ENCODE assay signal across 8 mouse cellular contexts in genomic region chr7:25394754-25395153, GRCm38 (mm10). TPM values are rescaled to one million over a fixed set of nuclear protein-coding genes. Genes with fewer than 3 reads are reported as not detected.
DNase-seq lines count a peak whose midpoint lies in the region; ATAC-seq lines count a peak whose summit lies in the region.

No protein-coding gene starts in this region.

- ATAC-seq in neural tube, embryonic 11.5 days (ENCODE audit: insufficient read depth, low FRiP score, low TSS enrichment): no peak
- no peak for ATAC-seq in limb, embryonic 13.5 days (ENCODE audit: low FRiP score, low read depth)
- no peak for ATAC-seq in stomach, embryonic 15.5 days (ENCODE audit: insufficient read depth, low FRiP score, low read depth)

- no peaks in the 10 kb centered on the region for H3K9me3 ChIP-seq in neural tube, embryonic 11.5 days (ENCODE audit: control insufficient read depth, low read length)
- no peaks in the 10 kb centered on the region for H3K9me3 ChIP-seq in limb, embryonic 13.5 days
- no peaks in the 10 kb centered on the region for H3K9me3 ChIP-seq in stomach, embryonic 15.5 days

- H3K4me3 ChIP-seq in neural tube, embryonic 11.5 days (ENCODE audit: low read depth, low read length): peak overlapping the region; percentile 62
- H3K4me3 ChIP-seq in limb, embryonic 13.5 days: peak overlapping the region; percentile 68
- peak overlapping the region; percentile 79 for H3K4me3 ChIP-seq in stomach, embryonic 15.5 days (replicated peaks)

- no peak overlapping the region for H3K27ac ChIP-seq in neural tube, embryonic 11.5 days (ENCODE audit: low read depth, low read length)
- peak overlapping the region; percentile 61 for H3K27ac ChIP-seq in limb, embryonic 13.5 days
- H3K27ac ChIP-seq in stomach, embryonic 15.5 days: no peak overlapping the region

- DNase-seq in adrenal gland, adult (ENCODE audit: inconsistent age in 2 of 2, low spot score in 1 of 2): peak; percentile 47 to 90
- DNase-seq in adrenal gland, adult 8-10 months: no peak
- DNase-seq in neural tube, embryonic 11.5 days (ENCODE audit: low spot score): no peak
- no peak for DNase-seq in neural tube, embryonic 10.5 days (ENCODE audit: extremely low spot score, low spot score)
- no peak for DNase-seq in embryo, embryonic 10 days (ENCODE audit: low spot score)
- no peak for DNase-seq in retina, postnatal 1 day

- no peaks in the 10 kb centered on the region for H3K27me3 ChIP-seq in neural tube, embryonic 11.5 days (ENCODE audit: control insufficient read depth, insufficient read depth, low read length)
- no peaks in the 10 kb centered on the region for H3K27me3 ChIP-seq in limb, embryonic 13.5 days
- H3K27me3 ChIP-seq in stomach, embryonic 15.5 days (replicated peaks): no peaks in the 10 kb centered on the region

- peak overlapping the region; percentile 82 for H3K4me2 ChIP-seq in neural tube, embryonic 11.5 days (ENCODE audit: low read depth)
- peak overlapping the region; percentile 75 for H3K4me2 ChIP-seq in limb, embryonic 13.5 days (replicated peaks)
- peak overlapping the region; percentile 80 for H3K4me2 ChIP-seq in stomach, embryonic 15.5 days

- WGBS in neural tube, embryonic 11.5 days: 20% methylated on average over 7 of the region's 7 CpGs
- 16% methylated on average over 7 of the region's 7 CpGs for WGBS in limb, embryonic 13.5 days
- 14% methylated on average over 7 of the region's 7 CpGs for WGBS in stomach, embryonic 15.5 days

- no peaks in the 10 kb centered on the region for H3K36me3 ChIP-seq in neural tube, embryonic 11.5 days (ENCODE audit: control insufficient read depth, insufficient read depth, low read length)
- H3K36me3 ChIP-seq in limb, embryonic 13.5 days: no peaks in the 10 kb centered on the region
- H3K36me3 ChIP-seq in stomach, embryonic 15.5 days: no peaks in the 10 kb centered on the region

- H3K9ac ChIP-seq in neural tube, embryonic 11.5 days (ENCODE audit: low read length): peak overlapping the region; percentile 59
- peak overlapping the region; percentile 75 for H3K9ac ChIP-seq in limb, embryonic 13.5 days
- peak overlapping the region; percentile 47 for H3K9ac ChIP-seq in stomach, embryonic 15.5 days

- H3K4me1 ChIP-seq in neural tube, embryonic 11.5 days (ENCODE audit: control insufficient read depth, insufficient read depth, low read length): peaks cover 10% of the 10 kb centered on the region
- H3K4me1 ChIP-seq in limb, embryonic 13.5 days: peaks cover 51% of the 10 kb centered on the region
- peaks cover 35% of the 10 kb centered on the region for H3K4me1 ChIP-seq in stomach, embryonic 15.5 days

RNA-seq across cellular contexts. Expression of gene Lipe, which starts 3.8 kb away (rescaled TPM):
- total RNA-seq in adrenal gland, adult 8-10 months (2022): 100 to 1,000 TPM; 157 to 290 (median 256) TPM
- polyA plus RNA-seq in neural tube, embryonic 11.5 days (2014; fragmentation: Nextera tagmentation; extraction: Ambion mirVana): 2.5 and 3.9 TPM in 2 replicates
- 11.5 and 11.8 TPM in 2 replicates for polyA plus RNA-seq in limb, embryonic 13.5 days (2015; fragmentation: Nextera tagmentation; extraction: Ambion mirVana)
- polyA plus RNA-seq in stomach, embryonic 15.5 days (2015; fragmentation: Nextera tagmentation; extraction: Ambion mirVana): 8.3 and 8.4 TPM in 2 replicates

RNA-seq across cellular contexts. Expression of gene Cxcl17, which starts 17.9 kb away (rescaled TPM):
- total RNA-seq in adrenal gland, adult 8-10 months (2022): not detected
- 0.34 TPM in 1 of 2 replicates, not detected in the other for polyA plus RNA-seq in neural tube, embryonic 11.5 days (2014; fragmentation: Nextera tagmentation; extraction: Ambion mirVana)
- 0.61 and 0.73 TPM in 2 replicates for polyA plus RNA-seq in limb, embryonic 13.5 days (2015; fragmentation: Nextera tagmentation; extraction: Ambion mirVana)
- 0.36 and 0.42 TPM in 2 replicates for polyA plus RNA-seq in stomach, embryonic 15.5 days (2015; fragmentation: Nextera tagmentation; extraction: Ambion mirVana)

RNA-seq across cellular contexts. Expression of gene Cnfn, which starts 25.2 kb away (rescaled TPM):
- not detected for total RNA-seq in adrenal gland, adult 8-10 months (2022)
- not detected in 2 replicates for polyA plus RNA-seq in neural tube, embryonic 11.5 days (2014; fragmentation: Nextera tagmentation; extraction: Ambion mirVana)
- polyA plus RNA-seq in limb, embryonic 13.5 days (2015; fragmentation: Nextera tagmentation; extraction: Ambion mirVana): 0.92 TPM in 1 of 2 replicates, not detected in the other
- 107 and 419 TPM in 2 replicates for polyA plus RNA-seq in stomach, embryonic 15.5 days (2015; fragmentation: Nextera tagmentation; extraction: Ambion mirVana)

Comparison
In these comparisons a context has a peak if more than half of its experiments do, and no peak if none do; other contexts are left out.
1. DNase-seq: peak in adrenal gland, adult (2 of 2); none in adrenal gland, adult 8-10 months (single experiment), neural tube, embryonic 11.5 days (single experiment), neural tube, embryonic 10.5 days (single experiment), embryo, embryonic 10 days (single experiment) and retina, postnatal 1 day (single experiment).
2. RNA of gene Cnfn, which starts 25.2 kb away (polyA plus RNA-seq): 107 to 419 TPM in stomach, embryonic 15.5 days; 0.92 TPM in limb, embryonic 13.5 days and not detected in neural tube, embryonic 11.5 days; every median in the first group is over 10 times any median in the second.
3. Peak in every context shown above with its lines, with median percentiles within 50 percentile points of each other: H3K4me2 ChIP-seq, H3K4me3 ChIP-seq and H3K9ac ChIP-seq.